Mouse (Mus musculus) megakaryocyte, embryonic 14.5 days (primary cell): Measurements from ENCODE around the gene Parp9.

Source experiments
- FLI1 ChIP-seq: IDR thresholded peaks from 2 replicates; pipeline ENCODE4 v1.6.1; 2012; ENCODE audit warnings: low read length, inconsistent platforms, mixed read lengths
- GATA1 ChIP-seq: IDR thresholded peaks from 3 replicates; pipeline ENCODE4 v1.6.1; 2012; ENCODE audit warnings: mixed read lengths, low read length, inconsistent platforms, borderline replicate concordance

DNA sequence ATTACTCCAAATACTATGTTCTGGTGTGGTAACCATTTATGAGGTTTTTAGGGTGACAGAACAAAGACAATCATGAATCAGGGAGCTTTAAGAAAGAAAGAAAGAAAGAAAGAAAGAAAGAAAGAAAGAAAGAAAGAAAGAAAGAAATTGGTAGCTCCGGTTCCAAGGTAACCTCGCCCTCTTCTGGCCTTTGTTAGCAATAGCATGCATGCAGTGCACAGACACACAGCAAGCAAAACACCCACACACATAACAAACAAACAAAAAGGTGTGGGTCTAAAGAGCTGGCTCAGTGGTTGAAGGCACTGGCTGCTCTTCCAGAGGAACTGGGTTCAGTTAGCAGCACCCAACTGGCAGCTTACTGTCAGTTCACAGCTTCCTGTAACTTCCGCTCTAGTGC is 47.6 kb upstream of the Parp9 start:
- TF ChIP-seq GATA1 (no peak), FLI1 (no peak)
